Mouse (Mus musculus): ENCODE measurements around the gene Best3. TPM values are rescaled to one million over a fixed set of nuclear protein-coding genes. Genes with fewer than 3 reads are reported as not detected.

Best3 gene
- polyA plus RNA-seq, 1 experiment from 2014 or later, result 0.10 TPM

GRCm38 (mm10) chr10:117005707-117006464, 19.8 kb downstream of the Best3 start:
- Histone ChIP-seq H3K9me3 (ENCODE audit: control insufficient read depth, low read length) (no peaks in the 10 kb centered on the region), H3K4me3 (ENCODE audit: low read depth, low read length) (no peak overlapping the region), H3K4me2 (replicated peaks; ENCODE audit: low read depth) (no peak overlapping the region), H3K36me3 (ENCODE audit: control insufficient read depth, insufficient read depth, low read length) (no peaks in the 10 kb centered on the region), H3K9ac (ENCODE audit: low read length) (no peak overlapping the region), H3K4me1 (replicated peaks; ENCODE audit: control insufficient read depth, insufficient read depth) (no peaks in the 10 kb centered on the region), H3K27me3 (ENCODE audit: control insufficient read depth, insufficient read depth, low read length) (no peaks in the 10 kb centered on the region), H3K27ac (replicated peaks) (no peak overlapping the region)
- DNase-seq (ENCODE audit: low spot score) (no peak), ATAC-seq (ENCODE audit: low FRiP score, low TSS enrichment) (no peak)
- TF ChIP-seq EP300 (optimal IDR thresholded peaks at IDR 0.05), result no peak
- TF ChIP-seq CTCF (IDR thresholded peaks at IDR 0.05; ENCODE audit: low read depth), result no peak
- WGBS, result 60% methylated on average over 12 of the region's 12 CpGs

GRCm38 (mm10) chr10:117009691-117010090, 23.6 kb downstream of the Best3 start:
- H3K4me3 ChIP-seq (ENCODE audit: low read depth, low read length), result no peak overlapping the region
- DNase-seq (ENCODE audit: low spot score), result no peak
- H3K4me2 ChIP-seq (replicated peaks; ENCODE audit: low read depth), result no peak overlapping the region
- H3K4me1 ChIP-seq (replicated peaks; ENCODE audit: control insufficient read depth, insufficient read depth), result no peaks in the 10 kb centered on the region
- no peak overlapping the region for H3K27ac ChIP-seq (replicated peaks)
- no peaks in the 10 kb centered on the region for H3K27me3 ChIP-seq (ENCODE audit: control insufficient read depth, insufficient read depth, low read length)
- ATAC-seq (ENCODE audit: low FRiP score, low TSS enrichment), result no peak
- no peak for TF ChIP-seq EP300 (optimal IDR thresholded peaks at IDR 0.05)
- TF ChIP-seq CTCF (IDR thresholded peaks at IDR 0.05; ENCODE audit: low read depth), result no peak
- 85% methylated on average over 6 of the region's 6 CpGs for WGBS
- H3K9ac ChIP-seq (ENCODE audit: low read length), result no peak overlapping the region
- H3K9me3 ChIP-seq (ENCODE audit: control insufficient read depth, low read length), result no peaks in the 10 kb centered on the region
- no peaks in the 10 kb centered on the region for H3K36me3 ChIP-seq (ENCODE audit: control insufficient read depth, insufficient read depth, low read length)

GRCm38 (mm10) chr10:117011047-117011446, 24.9 kb downstream of the Best3 start:
- no peak for DNase-seq (ENCODE audit: low spot score)
- Histone ChIP-seq H3K9ac (ENCODE audit: low read length) (no peak overlapping the region), H3K27me3 (ENCODE audit: control insufficient read depth, insufficient read depth, low read length) (no peaks in the 10 kb centered on the region), H3K36me3 (ENCODE audit: control insufficient read depth, insufficient read depth, low read length) (no peaks in the 10 kb centered on the region), H3K4me3 (ENCODE audit: low read depth, low read length) (no peak overlapping the region), H3K27ac (replicated peaks) (no peak overlapping the region), H3K9me3 (ENCODE audit: control insufficient read depth, low read length) (no peaks in the 10 kb centered on the region), H3K4me1 (replicated peaks; ENCODE audit: control insufficient read depth, insufficient read depth) (no peaks in the 10 kb centered on the region), H3K4me2 (replicated peaks; ENCODE audit: low read depth) (no peak overlapping the region)
- ATAC-seq (ENCODE audit: low FRiP score, low TSS enrichment), result no peak
- TF ChIP-seq EP300 (optimal IDR thresholded peaks at IDR 0.05) (no peak), CTCF (IDR thresholded peaks at IDR 0.05; ENCODE audit: low read depth) (no peak)
- WGBS, result 75% methylated on average over 8 of the region's 8 CpGs

GRCm38 (mm10) chr10:117013689-117014390, 27.7 kb downstream of the Best3 start:
- Histone ChIP-seq H3K27ac (replicated peaks) (no peak overlapping the region), H3K9me3 (ENCODE audit: control insufficient read depth, low read length) (no peaks in the 10 kb centered on the region), H3K4me1 (replicated peaks; ENCODE audit: control insufficient read depth, insufficient read depth) (no peaks in the 10 kb centered on the region), H3K4me2 (replicated peaks; ENCODE audit: low read depth) (peak overlapping the region; percentile 30), H3K9ac (ENCODE audit: low read length) (no peak overlapping the region), H3K36me3 (ENCODE audit: control insufficient read depth, insufficient read depth, low read length) (no peaks in the 10 kb centered on the region), H3K27me3 (ENCODE audit: control insufficient read depth, insufficient read depth, low read length) (no peaks in the 10 kb centered on the region), H3K4me3 (ENCODE audit: low read depth, low read length) (no peak overlapping the region)
- no peak for TF ChIP-seq EP300 (optimal IDR thresholded peaks at IDR 0.05)
- peak; percentile 48 for TF ChIP-seq CTCF (IDR thresholded peaks at IDR 0.05; ENCODE audit: low read depth)
- DNase-seq (ENCODE audit: low spot score), result peak; percentile 63
- WGBS, result 4% methylated on average over 12 of the region's 12 CpGs
- ATAC-seq (ENCODE audit: low FRiP score, low TSS enrichment), result peak; percentile 97

GRCm38 (mm10) chr10:117014565-117014964, 28.5 kb downstream of the Best3 start:
- Histone ChIP-seq H3K4me3 (ENCODE audit: low read depth, low read length) (no peak overlapping the region), H3K36me3 (ENCODE audit: control insufficient read depth, insufficient read depth, low read length) (no peaks in the 10 kb centered on the region), H3K4me2 (replicated peaks; ENCODE audit: low read depth) (no peak overlapping the region), H3K9ac (ENCODE audit: low read length) (no peak overlapping the region), H3K9me3 (ENCODE audit: control insufficient read depth, low read length) (no peaks in the 10 kb centered on the region), H3K27ac (replicated peaks) (no peak overlapping the region), H3K4me1 (replicated peaks; ENCODE audit: control insufficient read depth, insufficient read depth) (no peaks in the 10 kb centered on the region), H3K27me3 (ENCODE audit: control insufficient read depth, insufficient read depth, low read length) (no peaks in the 10 kb centered on the region)
- ATAC-seq (ENCODE audit: low FRiP score, low TSS enrichment) (peak; percentile 45), DNase-seq (ENCODE audit: low spot score) (no peak)
- WGBS, result 59% methylated on average over 5 of the region's 5 CpGs
- TF ChIP-seq EP300 (optimal IDR thresholded peaks at IDR 0.05) (no peak), CTCF (IDR thresholded peaks at IDR 0.05; ENCODE audit: low read depth) (no peak)

DNA sequence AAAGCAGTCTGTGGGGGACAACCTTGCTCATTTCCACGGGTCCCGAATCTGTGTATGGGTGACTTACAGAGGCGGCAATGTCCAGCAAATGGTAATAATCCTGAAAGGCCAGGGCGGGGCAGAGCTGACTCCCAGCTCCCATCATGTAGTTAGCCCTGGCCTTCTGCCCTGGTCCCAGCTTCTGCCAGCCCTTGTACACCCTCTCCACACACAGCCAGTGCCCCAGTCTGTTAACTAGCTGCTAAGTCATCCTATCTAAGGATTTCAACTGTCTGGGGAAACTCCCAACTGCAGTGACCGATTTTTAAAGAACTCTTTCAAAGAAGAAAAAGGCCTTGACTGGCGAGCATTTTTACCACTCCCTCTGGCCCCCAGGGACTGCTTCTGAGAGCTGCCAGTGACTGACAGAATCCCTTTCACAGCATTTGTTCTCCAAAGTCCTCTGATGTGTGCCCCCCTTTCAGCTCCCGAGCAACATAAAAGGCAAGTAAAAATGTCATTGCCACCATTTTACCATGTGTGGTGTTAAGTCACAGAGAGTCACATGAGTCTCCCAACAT, 32.2 kb downstream of the Best3 start:
- no peak for ATAC-seq (ENCODE audit: low FRiP score, low TSS enrichment)

More for the DNA sequence above, 32.2 kb downstream of the Best3 start:
- H3K27ac ChIP-seq (replicated peaks), result no peak overlapping the region
- no peak overlapping the region for H3K4me3 ChIP-seq (ENCODE audit: low read depth, low read length)
- no peaks in the 10 kb centered on the region for H3K9me3 ChIP-seq (ENCODE audit: control insufficient read depth, low read length)
- no peak for DNase-seq (ENCODE audit: low spot score)
- no peak overlapping the region for H3K4me2 ChIP-seq (replicated peaks; ENCODE audit: low read depth)
- TF ChIP-seq CTCF (IDR thresholded peaks at IDR 0.05; ENCODE audit: low read depth), result no peak
- TF ChIP-seq EP300 (optimal IDR thresholded peaks at IDR 0.05), result no peak
- H3K36me3 ChIP-seq (ENCODE audit: control insufficient read depth, insufficient read depth, low read length), result no peaks in the 10 kb centered on the region
- H3K27me3 ChIP-seq (ENCODE audit: control insufficient read depth, insufficient read depth, low read length), result no peaks in the 10 kb centered on the region
- WGBS, result 64% methylated on average over 7 of the region's 7 CpGs
- H3K9ac ChIP-seq (ENCODE audit: low read length), result no peak overlapping the region
- no peaks in the 10 kb centered on the region for H3K4me1 ChIP-seq (replicated peaks; ENCODE audit: control insufficient read depth, insufficient read depth)
